Mouse (Mus musculus) gastrocnemius, adult 2 months (tissue): ENCODE measurements around the gene Zdhhc5. TPM values are rescaled to one million over a fixed set of nuclear protein-coding genes. Genes with fewer than 3 reads are reported as not detected.
"Not testable (repeated sequence)": the region's sequence is repeated elsewhere in the genome, so short reads cannot be mapped to it uniquely, and the experiment has no call there.

ENCODE experiments used
- DNase-seq: peaks from one replicate; pipeline ENCODE4 v3.0.0; 2022
- H3K27ac ChIP-seq: fragments of 200-600 bp; 2 replicates; pipeline ENCODE4 v1.8.1; 2022; ENCODE audit warnings: mild to moderate bottlenecking
- H3K4me3 ChIP-seq: fragments of 200-600 bp; 2 replicates; pipeline ENCODE4 v1.8.1; 2022; ENCODE audit warnings: mild to moderate bottlenecking, moderate library complexity
- CTCF ChIP-seq: fragments of 200-600 bp; IDR thresholded peaks from 2 replicates; pipeline ENCODE4 v1.8.1; 2022; ENCODE audit warnings: antibody characterized with exemption, mild to moderate bottlenecking, moderate library complexity
- intact Hi-C: fragments of 180-260 bp; cut with DNase I; formaldehyde crosslinking; loops from one replicate; pipeline ENCODE4 v1.15.1; 2025
- total RNA-seq, 2 experiments: library from RNA; stranded (reverse); gene quantifications; 2 replicates each; pipeline ENCODE4 v1.2.3; 2021

Gene Zdhhc5
- total RNA-seq, 2 experiments from 2014 or later, result 71.9 to 75.1 TPM

GRCm38 (mm10) chr2:84732394-84732793 is 17.4 kb upstream of the Zdhhc5 start:
- no peak overlapping the region for H3K4me3 ChIP-seq
- TF ChIP-seq CTCF, result no peak
- no peak for DNase-seq
- intact Hi-C loops, result no loop called here
- no peak overlapping the region for H3K27ac ChIP-seq

- no peak for DNase-seq
- no peak for TF ChIP-seq CTCF
- intact Hi-C loops, result no loop called here
- Histone ChIP-seq H3K4me3 (no peak overlapping the region), H3K27ac (no peak overlapping the region)
Observed at GRCm38 (mm10) chr2:84731206-84731605, 16.2 kb upstream of the Zdhhc5 start.

GRCm38 (mm10) chr2:84728191-84728590 is 13.2 kb upstream of the Zdhhc5 start:
- H3K27ac ChIP-seq, result peak overlapping the region; percentile 93; the same call in 1 of the 2 replicates
- not testable (repeated sequence) for DNase-seq, H3K4me3 ChIP-seq
- intact Hi-C loops, result loop anchor here (10.0 kb wide), 1 partner anchor 307 kb away; the partner anchor contains the start of genes P2rx3 and Ssrp1

GRCm38 (mm10) chr2:84727172-84727858 is 12.3 kb upstream of the Zdhhc5 start, which contains the start of gene Clp1:
TSS of gene Clp1 (minus strand) at chr2:84727350.
- DNase-seq, result peak; percentile 97
- no peak for TF ChIP-seq CTCF
- H3K27ac ChIP-seq, result peak within 1 kb of the TSS; percentile 93
- peak within 1 kb of the TSS; percentile 81 for H3K4me3 ChIP-seq
- intact Hi-C loops, result loop anchor here (10.0 kb wide), 1 partner anchor 307 kb away; the partner anchor contains the start of genes P2rx3 and Ssrp1

GRCm38 (mm10) chr2:84726716-84727115 is 11.7 kb upstream of the Zdhhc5 start:
- intact Hi-C loops, result loop anchor here (10.0 kb wide), 1 partner anchor 308 kb away; the partner anchor contains the start of genes P2rx3 and Ssrp1
- H3K27ac ChIP-seq, result peak overlapping the region; percentile 93
- TF ChIP-seq CTCF, result no peak

GRCm38 (mm10) chr2:84725770-84726169 is 10.8 kb upstream of the Zdhhc5 start:
- no peak for TF ChIP-seq CTCF
- no peak for DNase-seq
- Histone ChIP-seq H3K4me3 (peak overlapping the region; percentile 81), H3K27ac (no peak overlapping the region)
- intact Hi-C loops, result loop anchor here (10.0 kb wide), 1 partner anchor 309 kb away; the partner anchor contains the start of genes P2rx3 and Ssrp1

More at GRCm38 (mm10) chr2:84726716-84727115, 11.7 kb upstream of the Zdhhc5 start:
- H3K4me3 ChIP-seq, result peak overlapping the region; percentile 81
- DNase-seq, result no peak

GRCm38 (mm10) chr2:84723856-84724255 is 8.9 kb upstream of the Zdhhc5 start:
- intact Hi-C loops, result loop anchor here (10.0 kb wide), 1 partner anchor 311 kb away; the partner anchor contains the start of genes P2rx3 and Ssrp1
- H3K4me3 ChIP-seq, result no peak overlapping the region
- no peak overlapping the region for H3K27ac ChIP-seq
- TF ChIP-seq CTCF, result no peak
- DNase-seq, result no peak

- intact Hi-C loops, result loop anchor here (10.0 kb wide), 1 partner anchor 314 kb away; the partner anchor contains the start of genes P2rx3 and Ssrp1
- TF ChIP-seq CTCF, result no peak
- no peak overlapping the region for H3K27ac ChIP-seq
- no peak overlapping the region for H3K4me3 ChIP-seq
- no peak for DNase-seq
Observed at GRCm38 (mm10) chr2:84721182-84721581, 6.2 kb upstream of the Zdhhc5 start.

GRCm38 (mm10) chr2:84720718-84721117 is 5.7 kb upstream of the Zdhhc5 start:
- intact Hi-C loops, result loop anchor here (10.0 kb wide), 1 partner anchor 314 kb away; the partner anchor contains the start of genes P2rx3 and Ssrp1
- H3K4me3 ChIP-seq, result no peak overlapping the region
- no peak for DNase-seq
- no peak for TF ChIP-seq CTCF
- H3K27ac ChIP-seq, result no peak overlapping the region

GRCm38 (mm10) chr2:84717357-84717756 is 2.4 kb upstream of the Zdhhc5 start:
- intact Hi-C loops, result no loop called here
- Histone ChIP-seq H3K4me3 (no peak overlapping the region), H3K27ac (peak overlapping the region; percentile 95)
- TF ChIP-seq CTCF, result no peak
- no peak for DNase-seq

- no peak for TF ChIP-seq CTCF
- peak; percentile 26 for DNase-seq
- Histone ChIP-seq H3K27ac (peak overlapping the region; percentile 95), H3K4me3 (peak overlapping the region; percentile 98)
- intact Hi-C loops, result no loop called here
Observed at GRCm38 (mm10) chr2:84716423-84717355, 1.7 kb upstream of the Zdhhc5 start.

- no peak for TF ChIP-seq CTCF
- intact Hi-C loops, result no loop called here
- Histone ChIP-seq H3K27ac (peak overlapping the region; percentile 95), H3K4me3 (peak overlapping the region; percentile 98)
- DNase-seq, result peak; percentile 84
Observed at GRCm38 (mm10) chr2:84715562-84716361, 782 bp upstream of the Zdhhc5 start.
